ENCODE assay signal across 24 mouse cellular contexts in the genomic region with DNA sequence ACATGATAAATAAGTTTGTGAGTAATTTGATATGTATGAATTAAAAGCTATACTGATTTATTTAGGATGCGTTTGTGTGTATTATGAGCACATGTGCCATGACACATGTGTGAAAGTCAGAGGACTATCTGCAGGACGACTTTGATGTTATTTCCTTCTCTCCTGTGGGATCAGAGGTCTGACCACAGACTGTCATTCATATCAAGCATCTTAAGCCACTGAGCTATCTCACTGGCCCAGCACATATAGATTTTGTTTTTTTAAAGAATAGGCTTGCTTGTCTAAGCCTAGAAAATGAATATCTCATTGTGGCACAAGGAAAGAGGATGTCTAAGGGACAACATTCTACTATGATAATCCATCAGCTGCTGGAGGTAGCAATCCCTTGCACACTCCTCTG.
DNase-seq lines count a peak whose midpoint lies in the region; ATAC-seq and TF ChIP-seq lines count a peak whose summit lies in the region.
"Had no signal": no experiment of that assay in that cellular context is flagged by ENCODE, and none has a peak within 500 bp of the region (broad histone marks: within the 10 kb centered on the region; RNA-seq: fewer than 3 reads in every experiment).

No protein-coding gene starts in this region.

- H3K27ac ChIP-seq in MEL (ENCODE audit: control insufficient read depth, low read depth, low read length), result no peak overlapping the region
- no peak overlapping the region for H3K27ac ChIP-seq in forebrain, embryonic 15.5 days (replicated peaks)
- H3K27ac ChIP-seq: embryonic facial prominence, embryonic 10.5 days; embryonic facial prominence, embryonic 12.5 days; forebrain, embryonic 13.5 days had no signal

- WGBS in forebrain, embryonic 15.5 days, result 86% methylated on average over 2 of the region's 2 CpGs

- TF ChIP-seq CTCF in MEL (IDR thresholded peaks at IDR 0.05 in 2 of 3, conservative IDR thresholded peaks at IDR 0.05 in 1 of 3; ENCODE audit: control insufficient read depth in 1 of 3, insufficient read depth in 1 of 3, low read depth in 2 of 3, low read length in 3 of 3, poor library complexity in 1 of 3, severe bottlenecking in 1 of 3), result no peak

- TF ChIP-seq POLR2A in MEL (IDR thresholded peaks at IDR 0.05; ENCODE audit: control insufficient read depth in 1 of 2, insufficient read depth in 1 of 2, low read depth in 1 of 2, low read length in 2 of 2, poor library complexity in 1 of 2), result no peak

- H3K4me1 ChIP-seq in MEL (ENCODE audit: control insufficient read depth in 1 of 2, insufficient read depth in 2 of 2, low read length in 2 of 2), result peaks cover 0 to 2% of the 10 kb centered on the region in 2 experiments; a peak in 2 of 4 replicates
- no peaks in the 10 kb centered on the region for H3K4me1 ChIP-seq in forebrain, embryonic 15.5 days
- H3K4me1 ChIP-seq: embryonic facial prominence, embryonic 10.5 days; embryonic facial prominence, embryonic 12.5 days; forebrain, embryonic 13.5 days had no signal

- DNase-seq in 416B (ENCODE audit: low read depth), result peak; percentile 67
- peak; percentile 32 for DNase-seq in MEL (ENCODE audit: low read depth, low spot score)
- DNase-seq in thymus, postnatal 25 days, result no peak
- DNase-seq in left cerebral cortex, adult 8-10 months (ENCODE audit: low spot score in 2 of 2), result no peak
- DNase-seq: adrenal gland, adult 8-10 months; adrenal gland, postnatal 14 days; adrenal gland, postnatal 36 days; B cell, adult 2 months; cerebellum, adult 11-12 months; cerebellum, adult 2 months; cerebellum, adult 9-10 months; cerebellum, postnatal 14 days; cerebellum, postnatal 36 days had no signal

- no peaks in the 10 kb centered on the region for H3K79me2 ChIP-seq in MEL (ENCODE audit: control insufficient read depth, insufficient read depth, low read length, poor library complexity)

- H3K4me2 ChIP-seq in forebrain, embryonic 15.5 days (replicated peaks), result no peak overlapping the region
- H3K4me2 ChIP-seq: embryonic facial prominence, embryonic 12.5 days; forebrain, embryonic 13.5 days had no signal

- peak; percentile 54 for ATAC-seq in common myeloid progenitor, adult 5-6 weeks (replicated peaks; ENCODE audit: low read depth, poor library complexity, severe bottlenecking)
- ATAC-seq in forebrain, embryonic 15.5 days (replicated peaks), result no peak
- ATAC-seq: activated CD4-positive, CD25-positive, alpha-beta regulatory T cell, adult 4 months; CD4-positive, CD25-positive, alpha-beta regulatory T cell, adult 4 months; forebrain, embryonic 13.5 days; forebrain, embryonic 16.5 days; Patski had no signal

- peaks cover 0 to 3% of the 10 kb centered on the region in 2 experiments; a peak in 2 of 4 replicates for H3K36me3 ChIP-seq in MEL (ENCODE audit: control insufficient read depth in 1 of 2, insufficient read depth in 2 of 2, low read length in 2 of 2)
- no peaks in the 10 kb centered on the region for H3K36me3 ChIP-seq in forebrain, embryonic 15.5 days
- H3K36me3 ChIP-seq: embryonic facial prominence, embryonic 10.5 days; embryonic facial prominence, embryonic 12.5 days; G1E had no signal

- H3K9me3 ChIP-seq in MEL (replicated peaks; ENCODE audit: insufficient read depth, low read length), result no peaks in the 10 kb centered on the region
- no peaks in the 10 kb centered on the region for H3K9me3 ChIP-seq in forebrain, embryonic 15.5 days
- H3K9me3 ChIP-seq: embryonic facial prominence, embryonic 10.5 days; embryonic facial prominence, embryonic 12.5 days; forebrain, embryonic 13.5 days; G1E had no signal

- no peak overlapping the region for H3K4me3 ChIP-seq in MEL (ENCODE audit: control insufficient read depth in 1 of 2, insufficient read depth in 1 of 2, low read depth in 2 of 2, low read length in 2 of 2)
- H3K4me3 ChIP-seq in forebrain, embryonic 15.5 days, result no peak overlapping the region
- H3K4me3 ChIP-seq: embryonic facial prominence, embryonic 10.5 days; embryonic facial prominence, embryonic 12.5 days; forebrain, embryonic 13.5 days had no signal

- no peak for TF ChIP-seq RAD21 in MEL (IDR thresholded peaks at IDR 0.05; ENCODE audit: low read depth, low read length)

- no peak overlapping the region for H3K9ac ChIP-seq in MEL (ENCODE audit: control insufficient read depth, low read depth, low read length, poor library complexity, severe bottlenecking)
- no peak overlapping the region for H3K9ac ChIP-seq in forebrain, embryonic 15.5 days (replicated peaks)
- H3K9ac ChIP-seq: embryonic facial prominence, embryonic 12.5 days; forebrain, embryonic 13.5 days had no signal

- no peaks in the 10 kb centered on the region for H3K27me3 ChIP-seq in MEL (ENCODE audit: control insufficient read depth in 1 of 2, insufficient read depth in 2 of 2, low read length in 2 of 2)
- no peaks in the 10 kb centered on the region for H3K27me3 ChIP-seq in forebrain, embryonic 15.5 days
- H3K27me3 ChIP-seq: CH12.LX; embryonic facial prominence, embryonic 12.5 days; forebrain, embryonic 13.5 days; Patski had no signal

- peak; percentile 36 to 60; a peak in 3 of 4 replicates for TF ChIP-seq EP300 in MEL (IDR thresholded peaks at IDR 0.05; ENCODE audit: low read depth in 1 of 2, low read length in 2 of 2)

TF ChIP-seq in MEL, 35 proteins besides CTCF, POLR2A, EP300 and RAD21:
- TF ChIP-seq RCOR1 (IDR thresholded peaks at IDR 0.05; ENCODE audit: low read depth, low read length) (0 out of 2 replicates have a peak, but pooled peaks have one; percentile 27), ZNF384 (IDR thresholded peaks at IDR 0.05; ENCODE audit: low read depth, low read length) (peak; percentile 28; the same call in 1 of the 2 replicates), MEF2A (IDR thresholded peaks at IDR 0.05; ENCODE audit: extremely low read depth, insufficient replicate concordance, low read depth, low read length, poor library complexity, severe bottlenecking) (no peak), POLR2AphosphoS2 (IDR thresholded peaks at IDR 0.05; ENCODE audit: low read length) (no peak), MYC (IDR thresholded peaks at IDR 0.05; ENCODE audit: low read depth, low read length) (no peak), GATA1 (IDR thresholded peaks at IDR 0.05; ENCODE audit: low read depth, low read length) (peak; percentile 46), ETS1 (IDR thresholded peaks at IDR 0.05; ENCODE audit: low read depth, low read length) (peak; percentile 27; the same call in 1 of the 2 replicates), TAL1 (IDR thresholded peaks at IDR 0.05; ENCODE audit: low read length) (peak; percentile 56), TCF12 (IDR thresholded peaks at IDR 0.05; ENCODE audit: low read depth, low read length) (peak; percentile 61)

Comparison
In these comparisons a context has a peak if more than half of its experiments do, and no peak if none do; other contexts are left out.
1. DNase-seq: peak in 416B (single experiment) and MEL (single experiment); none in thymus, postnatal 25 days (single experiment) and left cerebral cortex, adult 8-10 months (0 of 2).